Mouse (Mus musculus) CH12.LX (cell line): ENCODE results near the gene Celf5. TPM values are rescaled to one million over a fixed set of nuclear protein-coding genes. Genes with fewer than 3 reads are reported as not detected.
A peak's percentile ranks its signal among the peaks of the same experiment; 100 is the strongest.

Experiments used
- DNase-seq: peaks from one replicate; pipeline ENCODE4 v3.0.0-alpha.2; 2013; ENCODE audit errors: extremely low read depth
- H3K27ac ChIP-seq: 2 replicates; pipeline ENCODE4 v1.5.1; 2012; ENCODE audit warnings: low read depth, mild to moderate bottlenecking, control low read depth, moderate library complexity; ENCODE audit not compliant: insufficient read depth
- H3K27me3 ChIP-seq: replicated peaks from 2 replicates; pipeline ENCODE3; 2012; ENCODE audit warnings: inconsistent platforms
- H3K36me3 ChIP-seq, 2 experiments: replicated peaks in 1 of 2; 2 replicates each; pipeline versions ENCODE3 to v1.6.1; 2012; ENCODE audit warnings: inconsistent platforms in 1 of 2, low read length in 1 of 2, mild to moderate bottlenecking in 1 of 2, mixed read lengths in 1 of 2, moderate library complexity in 1 of 2; ENCODE audit not compliant: control insufficient read depth in 1 of 2, insufficient read depth in 1 of 2
- H3K4me1 ChIP-seq, 2 experiments: 2 replicates each; pipeline ENCODE4 v1.6.1; 2012; ENCODE audit warnings: inconsistent platforms in 1 of 2, moderate library complexity in 1 of 2; ENCODE audit not compliant: insufficient read depth in 2 of 2, control insufficient read depth in 1 of 2
- H3K4me2 ChIP-seq: 2 replicates; pipeline ENCODE4 v1.6.1; 2012; ENCODE audit warnings: low read depth, mild to moderate bottlenecking, control low read depth; ENCODE audit not compliant: poor library complexity, insufficient read depth, severe bottlenecking
- H3K4me3 ChIP-seq, 3 experiments: fragments of 150-350 bp in 1 of 3; sonication (generic) in 1 of 3; replicated peaks in 1 of 3; 2 replicates each; pipeline versions ENCODE3 to v1.5.1; 2011 to 2012; ENCODE audit warnings: low read depth in 2 of 3, low read length in 2 of 3, mild to moderate bottlenecking in 2 of 3, moderate library complexity in 2 of 3, control low read depth in 1 of 3, improper control_type of control experiment in 1 of 3, inconsistent platforms in 1 of 3, mixed read lengths in 1 of 3; ENCODE audit not compliant: poor library complexity in 1 of 3
- H3K79me2 ChIP-seq: replicated peaks from 2 replicates; pipeline ENCODE4 v1.6.1; 2012; ENCODE audit warnings: mild to moderate bottlenecking, moderate library complexity; ENCODE audit not compliant: control insufficient read depth, poor library complexity, insufficient read depth, severe bottlenecking; ENCODE audit errors: extremely low read depth
- H3K9ac ChIP-seq: 2 replicates; pipeline ENCODE4 v1.6.1; 2012; ENCODE audit warnings: low read depth, mild to moderate bottlenecking, control low read depth, moderate library complexity; ENCODE audit not compliant: insufficient read depth
- H3K9me3 ChIP-seq: replicated peaks from 2 replicates; pipeline ENCODE3; 2012; ENCODE audit warnings: low read length, inconsistent platforms, mixed read lengths
- CHD1 ChIP-seq: IDR thresholded peaks from 2 replicates; pipeline ENCODE4 v1.6.1; 2012; ENCODE audit warnings: low read depth, low read length, improper control_type of control experiment, inconsistent platforms
- CHD2 ChIP-seq: IDR thresholded peaks from 2 replicates; pipeline ENCODE4 v1.6.1; 2011; ENCODE audit warnings: low read length, improper control_type of control experiment
- CTCF ChIP-seq, 2 experiments: IDR thresholded peaks in 1 of 2; conservative IDR thresholded peaks in 1 of 2; 2 replicates each; pipeline ENCODE4 v1.5.1; 2011 to 2012; ENCODE audit warnings: low read depth in 2 of 2, low read length in 2 of 2, improper control_type of control experiment in 1 of 2, inconsistent platforms in 1 of 2, mild to moderate bottlenecking in 1 of 2, moderate library complexity in 1 of 2
- EP300 ChIP-seq: IDR thresholded peaks from 2 replicates; pipeline ENCODE4 v1.6.1; 2011; ENCODE audit warnings: low read length, improper control_type of control experiment
- ETS1 ChIP-seq: conservative IDR thresholded peaks from 2 replicates; pipeline ENCODE4 v1.6.1; 2012; ENCODE audit warnings: low read depth, mild to moderate bottlenecking, inconsistent platforms, low read length, improper control_type of control experiment, moderate library complexity
- GABPA ChIP-seq: IDR thresholded peaks from 2 replicates; pipeline ENCODE4 v1.6.1; 2012; ENCODE audit warnings: low read depth, low read length, improper control_type of control experiment, inconsistent platforms; ENCODE audit not compliant: insufficient replicate concordance
- HCFC1 ChIP-seq: IDR thresholded peaks from 2 replicates; pipeline ENCODE4 v1.6.1; 2012; ENCODE audit warnings: low read depth, mild to moderate bottlenecking, inconsistent platforms, low read length, improper control_type of control experiment
- MAX ChIP-seq: IDR thresholded peaks from 2 replicates; pipeline ENCODE4 v1.6.1; 2011; ENCODE audit warnings: low read length, improper control_type of control experiment
- MAZ ChIP-seq: IDR thresholded peaks from 2 replicates; pipeline ENCODE4 v1.6.1; 2012; ENCODE audit warnings: low read depth, mild to moderate bottlenecking, inconsistent platforms, low read length, improper control_type of control experiment, moderate library complexity
- MEF2A ChIP-seq: IDR thresholded peaks from 2 replicates; pipeline ENCODE4 v1.6.1; 2014; ENCODE audit warnings: low read depth, mild to moderate bottlenecking, inconsistent platforms, low read length, improper control_type of control experiment, borderline replicate concordance
- MXI1 ChIP-seq: IDR thresholded peaks from 2 replicates; pipeline ENCODE4 v1.6.1; 2011; ENCODE audit warnings: mild to moderate bottlenecking, low read depth, low read length, improper control_type of control experiment
- NRF1 ChIP-seq: IDR thresholded peaks from 2 replicates; pipeline ENCODE4 v1.6.1; 2014; ENCODE audit warnings: low read depth, mild to moderate bottlenecking, inconsistent platforms, low read length, improper control_type of control experiment, moderate library complexity
- POLR2A ChIP-seq: IDR thresholded peaks from 2 replicates; pipeline ENCODE4 v1.6.1; 2011; ENCODE audit warnings: low read depth, mild to moderate bottlenecking, improper control_type of control experiment, low read length
- TBP ChIP-seq: conservative IDR thresholded peaks from 2 replicates; pipeline ENCODE4 v1.6.1; 2011; ENCODE audit warnings: low read depth, low read length, improper control_type of control experiment
- UBTF ChIP-seq: IDR thresholded peaks from 2 replicates; pipeline ENCODE4 v1.6.1; 2012; ENCODE audit warnings: low read depth, mild to moderate bottlenecking, inconsistent platforms, low read length, improper control_type of control experiment, moderate library complexity
- USF1 ChIP-seq: IDR thresholded peaks from 2 replicates; pipeline ENCODE4 v1.6.1; 2014; ENCODE audit warnings: low read depth, mild to moderate bottlenecking, inconsistent platforms, low read length, improper control_type of control experiment
- USF2 ChIP-seq: conservative IDR thresholded peaks from 2 replicates; pipeline ENCODE4 v1.6.1; 2011; ENCODE audit warnings: low read depth, low read length, improper control_type of control experiment
- ZKSCAN1 ChIP-seq: IDR thresholded peaks from 2 replicates; pipeline ENCODE4 v1.6.1; 2012; ENCODE audit warnings: low read depth, inconsistent platforms, low read length, improper control_type of control experiment, borderline replicate concordance
- ZMIZ1 ChIP-seq: IDR thresholded peaks from 2 replicates; pipeline ENCODE4 v1.6.1; 2012; ENCODE audit warnings: low read depth, mild to moderate bottlenecking, inconsistent platforms, low read length, improper control_type of control experiment
- ZNF384 ChIP-seq: IDR thresholded peaks from 2 replicates; pipeline ENCODE4 v1.6.1; 2012; ENCODE audit warnings: low read depth, low read length, improper control_type of control experiment, inconsistent platforms
- dilution Hi-C: fragments of 300-500 bp; cut with MboI; formaldehyde crosslinking; loops from 2 replicates; pipeline ENCODE4 v1.14.3; 2020; ENCODE audit warnings: low sequenced_read_pairs; ENCODE audit not compliant: extremely low pct_unique_long_range_greater_than_20kb, extremely low pct_ligation_motif_present
- in situ Hi-C: fragments of 300-500 bp; cut with MboI; formaldehyde crosslinking; loops from 3 replicates; pipeline ENCODE4 v1.14.3; 2019; ENCODE audit warnings: low sequenced_read_pairs, low pct_ligation_motif_present, low pct_unique_long_range_greater_than_20kb, mixed read lengths
- polyA plus RNA-seq: library from polyadenylated mRNA; unstranded; fragments of >175 nt; gene quantifications from 2 replicates; pipeline ENCODE4 v1.2.1, GENCODE M21; 2012; ENCODE audit warnings: low read depth; ENCODE audit not compliant: insufficient read length
- total RNA-seq, 2 experiments: library from RNA; depleted of rRNA; stranded (reverse); fragments of 300-350 nt in 1 of 2; fragments of >200 nt in 1 of 2; gene quantifications; 2 replicates each; pipeline ENCODE4 v1.2.3; 2012 to 2014

The Celf5 gene
- total and polyA plus RNA-seq, 3 experiments, result 0.07 to 0.08 TPM; not detected in 1

- H3K27ac ChIP-seq, result no peak overlapping the region
- peaks cover 23 to 44% of the 10 kb centered on the region in 2 experiments for H3K4me1 ChIP-seq
- peaks cover 25% of the 10 kb centered on the region for H3K79me2 ChIP-seq
- peak overlapping the region in 2 of 3 experiments; percentile 33 to 89 for H3K4me3 ChIP-seq
- dilution Hi-C loops, result no loop called here
- peak overlapping the region; percentile 62 for H3K4me2 ChIP-seq
- H3K9me3 ChIP-seq, result no peaks in the 10 kb centered on the region
- in situ Hi-C loops, result loop anchor here (5.0 to 10.0 kb wide), 2 partner anchors 35 to 107 kb away; partner anchors contain the start of genes BC025920 and Tle6
- TF ChIP-seq MXI1 (0 out of 2 replicates have a peak, but pooled peaks have one; percentile 54), CTCF (conservative IDR thresholded peaks at IDR 0.05 in 1 of 2, IDR thresholded peaks at IDR 0.05 in 1 of 2; ENCODE audit: low read depth in 2 of 2, low read length in 2 of 2) (no peak)
- peaks cover 2% of the 10 kb centered on the region for H3K27me3 ChIP-seq
- peaks cover 9 to 21% of the 10 kb centered on the region in 2 experiments for H3K36me3 ChIP-seq
- DNase-seq, result no peak
- H3K9ac ChIP-seq, result peak overlapping the region; percentile 57; the same call in 1 of the 2 replicates
These were observed 15.1 kb upstream of the Celf5 start for GRCm38 (mm10) chr10:81497401-81498270.

DNA sequence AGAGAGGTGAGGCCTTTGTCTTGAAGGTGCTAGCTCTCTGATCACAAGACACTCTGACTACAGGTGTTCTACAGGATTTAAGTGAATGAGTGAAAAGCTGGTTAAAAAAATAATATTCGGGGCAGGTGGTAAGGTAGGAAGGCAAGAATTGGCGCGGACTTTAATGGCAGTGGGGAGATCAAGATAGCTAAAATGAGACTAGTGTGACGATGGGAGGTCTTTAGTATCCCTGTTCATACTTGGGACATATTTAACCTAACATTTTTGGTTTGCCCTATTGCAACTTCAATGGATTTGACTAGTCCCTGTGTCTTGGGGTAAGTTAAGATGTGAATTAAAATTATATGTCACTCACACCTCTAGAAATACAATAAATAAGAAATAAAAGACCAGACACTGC lies 14.5 kb upstream of the Celf5 start:
- dilution Hi-C loops, result no loop called here
- Histone ChIP-seq H3K36me3 (peaks cover 14 to 27% of the 10 kb centered on the region in 2 experiments), H3K27me3 (peaks cover 2% of the 10 kb centered on the region), H3K27ac (no peak overlapping the region), H3K9me3 (no peaks in the 10 kb centered on the region), H3K4me2 (peak overlapping the region; percentile 62), H3K9ac (peak overlapping the region; percentile 57), H3K4me3 (peak overlapping the region in 2 of 3 experiments; percentile 85 to 89)
- in situ Hi-C loops, result loop anchor here (5.0 to 10.0 kb wide), 2 partner anchors 35 to 108 kb away; partner anchors contain the start of genes BC025920 and Tle6
- TF ChIP-seq CHD1 (0 out of 2 replicates have a peak, but pooled peaks have one; percentile 66), TBP (no peak), ETS1 (peak; percentile 32; the same call in 1 of the 2 replicates)
- TF ChIP-seq, all 38 proteins: peak for 2
- Histone ChIP-seq H3K4me1 (peaks cover 23 to 44% of the 10 kb centered on the region in 2 experiments), H3K79me2 (peaks cover 25% of the 10 kb centered on the region)
- DNase-seq, result no peak

GRCm38 (mm10) chr10:81496264-81496901 lies 13.9 kb upstream of the Celf5 start, which contains the start of gene Ncln:
TSS of gene Ncln (minus strand) at chr10:81496392.
- H3K9ac ChIP-seq, result peak within 1 kb of the TSS; percentile 77
- in situ Hi-C loops, result loop anchor here (5.0 to 10.0 kb wide), 2 partner anchors 36 to 108 kb away; partner anchors contain the start of genes BC025920 and Tle6
- 0 out of 2 replicates have a peak within 1 kb of the TSS, but pooled peaks have one; percentile 31 for H3K27ac ChIP-seq
- H3K36me3 ChIP-seq, result peaks cover 20 to 33% of the 10 kb centered on the region in 2 experiments
- H3K79me2 ChIP-seq, result peaks cover 25% of the 10 kb centered on the region
- DNase-seq, result peak; percentile 98
- peaks cover 2% of the 10 kb centered on the region for H3K27me3 ChIP-seq
- H3K4me3 ChIP-seq, result peak within 1 kb of the TSS; percentile 89 to 99 (median 96)
- H3K4me2 ChIP-seq, result peak within 1 kb of the TSS; percentile 77
- peaks cover 23 to 44% of the 10 kb centered on the region in 2 experiments for H3K4me1 ChIP-seq
- no peaks in the 10 kb centered on the region for H3K9me3 ChIP-seq
- dilution Hi-C loops, result no loop called here
- TF ChIP-seq MAX, result peak; percentile 98
- TF ChIP-seq POLR2A, result peak; percentile 83
- TF ChIP-seq CTCF (conservative IDR thresholded peaks at IDR 0.05 in 1 of 2, IDR thresholded peaks at IDR 0.05 in 1 of 2; ENCODE audit: low read depth in 2 of 2, low read length in 2 of 2), result peak in 1 of 2 experiments; percentile 6; a peak in 1 of 4 replicates
- no peak for TF ChIP-seq ZNF384
- TF ChIP-seq ETS1, result no peak; the same call in 1 of the 2 replicates
- no peak; the same call in 1 of the 2 replicates for TF ChIP-seq CHD2
- TF ChIP-seq MAZ, result no peak
- TF ChIP-seq ZMIZ1, result no peak
- no peak for TF ChIP-seq USF1
- peak; percentile 97 for TF ChIP-seq HCFC1
- peak; percentile 44; the same call in 1 of the 2 replicates for TF ChIP-seq ZKSCAN1
- TF ChIP-seq EP300, result no peak
- TF ChIP-seq NRF1, result peak; percentile 34; the same call in 1 of the 2 replicates
- peak; percentile 82; the same call in 1 of the 2 replicates for TF ChIP-seq GABPA
- TF ChIP-seq CHD1, result no peak
- no peak for TF ChIP-seq USF2
- TF ChIP-seq MEF2A, result 0 out of 2 replicates have a peak, but pooled peaks have one; percentile 24
- TF ChIP-seq UBTF, result 0 out of 2 replicates have a peak, but pooled peaks have one; percentile 51
